Mouse (Mus musculus): ENCODE measurements at regions not wholly inside any gene's neighbourhood (a gene's known extent, or its start where the extent isn't known, plus 50 kb on each side); places are given as distances from the start of the nearest gene placed in this dataset.

DNA sequence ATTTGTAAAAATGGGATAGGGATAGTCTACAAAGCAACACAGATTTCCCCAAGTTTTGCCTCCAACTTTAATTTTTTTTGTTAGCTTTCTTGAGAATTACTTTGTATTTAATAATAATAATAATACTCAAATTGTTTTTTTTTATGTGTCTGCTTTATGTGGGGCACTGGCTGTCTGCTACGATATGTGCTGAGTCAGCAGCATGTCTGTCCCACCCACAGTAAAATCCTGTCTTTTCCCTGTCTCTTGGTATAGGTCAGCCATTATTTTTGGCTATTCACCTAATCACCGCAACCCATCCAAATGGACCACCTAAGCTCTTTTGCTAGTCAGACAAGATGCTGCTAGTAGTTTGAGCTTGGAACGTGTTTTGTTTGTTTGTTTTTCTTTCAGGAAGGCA lies 473.0 kb downstream of the Hs3st4 start:
- DNase-seq: no peak

DNA sequence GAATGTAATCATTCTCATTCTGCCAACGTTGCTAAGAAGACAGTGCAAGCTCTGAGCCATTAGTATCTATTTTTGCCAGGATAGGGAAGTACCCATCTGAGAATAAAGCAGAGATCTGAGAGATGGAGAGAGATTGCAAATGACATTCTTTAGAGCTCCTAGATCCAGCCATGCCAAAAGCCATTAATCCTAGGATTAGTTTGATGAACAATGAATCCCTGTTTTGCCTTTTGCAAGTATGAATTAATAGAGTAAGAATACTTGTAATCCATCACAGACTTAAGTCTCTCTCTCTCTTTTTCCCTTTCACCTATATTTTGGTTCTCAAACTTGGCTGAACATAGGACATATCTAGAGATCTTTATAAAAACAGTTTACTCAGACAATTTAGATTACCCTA lies 504.7 kb downstream of the Hs3st4 start:
- no peak for DNase-seq

DNA sequence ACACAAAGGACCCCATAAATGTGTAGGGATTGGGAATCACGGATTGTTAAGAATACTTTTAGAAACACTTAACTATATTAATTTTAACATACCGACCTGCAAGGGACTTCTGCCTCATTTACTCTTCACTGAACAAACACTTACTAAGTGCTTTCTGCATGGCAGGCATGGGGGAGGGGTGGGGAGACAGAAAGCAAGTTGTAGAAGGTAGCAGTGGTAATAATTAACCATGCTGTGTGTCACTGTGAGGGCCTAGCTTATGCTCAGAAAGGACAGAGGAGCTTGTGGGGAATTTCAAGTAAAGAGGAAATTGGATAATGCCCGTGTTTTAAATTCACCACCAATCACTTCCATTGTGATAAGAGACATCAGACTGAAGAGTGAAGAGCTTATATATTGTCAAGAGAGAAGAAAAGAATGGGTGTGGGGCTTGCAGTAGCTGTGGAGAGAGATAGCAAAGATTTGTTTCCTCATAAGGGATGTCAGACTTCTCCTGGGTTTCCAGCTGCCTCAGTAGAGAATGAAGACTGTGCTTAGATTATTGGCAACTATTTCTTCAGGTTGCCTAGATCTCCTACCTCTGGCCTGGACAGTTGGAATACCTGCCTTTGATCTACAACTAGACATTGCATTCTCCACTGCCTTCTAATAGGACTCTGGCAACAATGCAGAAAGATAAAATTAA lies 508.6 kb downstream of the Hs3st4 start:
- peak; percentile 76 for DNase-seq

DNA sequence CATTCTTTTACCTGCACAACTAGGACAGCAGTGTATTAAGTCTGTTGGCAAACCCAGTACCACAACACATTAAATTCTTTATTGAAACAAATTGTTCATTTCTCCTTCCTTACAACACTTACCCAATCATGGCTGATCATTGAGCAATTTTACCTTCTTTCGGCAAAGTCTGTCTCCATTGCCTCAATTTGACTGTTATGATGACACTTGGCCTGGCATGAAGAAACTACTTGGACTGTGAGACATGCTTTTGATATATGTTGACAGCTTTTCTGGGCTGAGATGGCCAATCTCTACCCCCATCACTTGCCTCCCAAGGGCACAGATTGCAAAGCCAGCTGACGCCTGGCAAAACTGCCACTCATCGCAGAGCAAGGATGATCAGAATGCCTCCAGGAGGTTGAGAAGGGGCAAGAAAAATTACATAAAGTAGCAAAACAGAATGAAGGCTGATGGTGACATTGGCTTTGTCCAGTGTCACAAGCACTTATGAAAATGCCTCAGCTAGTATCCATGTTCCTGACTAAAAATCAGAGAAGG lies 509.3 kb downstream of the Hs3st4 start:
- DNase-seq: no peak

DNA sequence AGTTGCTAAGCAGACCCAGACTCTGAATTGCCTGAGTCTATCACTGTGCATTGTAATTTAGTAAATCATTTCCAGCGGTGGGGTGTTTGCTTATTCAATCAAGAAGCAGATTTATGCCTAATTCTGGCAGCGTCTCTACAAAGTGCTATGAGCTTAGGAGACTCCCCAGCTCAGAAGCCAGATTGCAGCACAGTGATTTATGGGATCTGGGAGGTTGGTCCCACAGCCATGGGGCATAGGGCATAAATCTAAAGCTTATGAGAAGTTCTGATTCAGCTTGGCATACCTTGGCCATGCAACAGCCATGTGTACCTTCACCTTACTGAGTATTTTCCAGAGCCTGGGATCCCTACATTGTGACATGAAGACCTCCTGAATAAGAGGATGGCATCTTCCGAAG lies 518.0 kb downstream of the Hs3st4 start:
- no peak for DNase-seq

DNA sequence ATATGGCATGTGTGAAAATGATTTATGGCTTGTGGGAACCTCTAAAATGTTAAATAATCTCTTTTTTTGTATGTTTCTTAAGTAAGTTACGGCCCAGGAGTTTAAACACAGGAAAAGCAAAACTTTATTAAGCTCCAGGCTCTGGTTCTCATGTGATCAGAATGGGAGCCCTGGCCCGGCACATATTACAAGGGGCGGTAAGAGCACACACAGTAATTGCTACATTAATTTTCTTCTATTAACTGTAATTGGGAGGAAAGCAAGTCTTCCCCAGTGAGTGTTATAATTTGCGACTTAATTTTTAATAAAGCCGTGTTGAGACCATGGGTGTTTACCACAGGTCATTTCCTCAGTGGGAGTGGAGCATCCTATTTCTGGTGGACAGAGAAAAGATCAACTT lies 520.1 kb downstream of the Hs3st4 start:
- DNase-seq: no peak

DNA sequence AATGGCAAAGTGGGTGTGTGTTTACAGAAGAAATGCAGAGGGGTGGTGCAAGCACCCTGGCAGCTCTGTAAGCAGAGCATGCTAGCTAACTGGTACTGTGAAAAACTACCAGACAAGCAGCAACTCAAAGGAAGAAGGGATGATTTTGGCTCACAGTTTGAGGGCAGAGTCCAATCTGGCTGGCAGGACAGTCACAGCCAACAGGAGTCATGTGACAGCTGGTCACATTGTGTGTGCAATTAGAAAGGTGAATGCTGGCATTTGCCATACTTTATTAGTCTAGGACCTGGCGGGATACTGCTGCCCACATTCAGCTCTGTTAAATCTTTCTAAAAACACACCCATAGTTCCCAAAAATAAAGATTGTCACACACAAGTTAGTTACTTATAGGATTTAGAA lies 566.4 kb downstream of the Hs3st4 start:
- DNase-seq: peak; percentile 31

DNA sequence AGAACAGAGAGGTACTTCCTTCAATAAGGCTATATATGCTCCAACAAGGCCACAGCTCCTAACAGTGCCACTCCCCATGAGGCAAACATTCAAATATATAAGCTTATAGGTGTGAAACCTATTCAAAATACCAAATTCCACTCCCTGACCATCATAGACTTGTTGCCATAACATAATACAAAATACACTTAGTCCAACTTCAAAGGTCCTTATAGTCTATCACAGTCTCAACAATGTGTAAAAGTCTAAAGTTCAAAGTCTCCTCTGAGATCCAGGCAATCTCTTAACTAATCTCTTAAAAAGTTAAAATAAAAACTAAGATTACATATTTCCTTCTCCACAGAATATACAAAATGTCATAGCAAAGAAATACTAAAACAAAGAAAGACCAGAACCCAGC lies 574.5 kb downstream of the Hs3st4 start:
- no peak for DNase-seq

DNA sequence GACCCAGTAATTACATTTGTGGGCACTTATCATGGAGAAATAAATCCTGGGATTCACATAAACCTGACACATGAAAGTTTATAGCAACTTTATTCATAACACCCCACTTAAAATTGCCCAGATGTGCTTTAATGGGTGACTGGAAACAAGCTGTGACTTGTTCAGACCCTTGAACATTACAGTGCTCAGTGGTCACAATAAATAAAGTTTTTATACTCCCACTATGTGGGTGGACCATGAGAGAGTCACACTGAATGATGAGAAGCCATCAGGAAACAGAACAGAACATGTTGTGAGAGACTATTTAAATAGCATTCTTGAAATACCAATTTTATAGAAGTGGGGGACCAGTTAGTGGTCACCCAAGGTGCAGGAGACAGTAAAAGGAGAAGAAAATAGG lies 588.1 kb downstream of the Hs3st4 start:
- DNase-seq: no peak

DNA sequence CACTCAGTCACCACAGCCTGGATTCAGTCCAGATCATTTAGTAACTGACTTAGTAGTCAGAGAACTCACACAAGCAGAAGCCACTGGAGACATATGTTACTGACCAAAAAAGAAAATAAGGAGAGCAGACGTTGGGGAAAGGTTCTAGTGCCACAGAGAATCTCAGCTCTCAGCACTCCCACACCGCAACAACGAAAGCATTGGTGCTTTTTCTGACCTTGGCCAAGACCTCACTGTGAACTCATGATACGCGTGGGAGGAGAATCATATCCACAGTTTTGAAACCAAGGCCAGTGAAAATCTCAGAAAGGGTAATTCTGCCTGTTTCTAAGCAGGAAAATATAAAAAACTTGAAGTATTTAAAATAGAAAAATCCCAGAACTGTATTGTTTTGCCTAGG lies 591.0 kb downstream of the Hs3st4 start:
- no peak for DNase-seq

DNA sequence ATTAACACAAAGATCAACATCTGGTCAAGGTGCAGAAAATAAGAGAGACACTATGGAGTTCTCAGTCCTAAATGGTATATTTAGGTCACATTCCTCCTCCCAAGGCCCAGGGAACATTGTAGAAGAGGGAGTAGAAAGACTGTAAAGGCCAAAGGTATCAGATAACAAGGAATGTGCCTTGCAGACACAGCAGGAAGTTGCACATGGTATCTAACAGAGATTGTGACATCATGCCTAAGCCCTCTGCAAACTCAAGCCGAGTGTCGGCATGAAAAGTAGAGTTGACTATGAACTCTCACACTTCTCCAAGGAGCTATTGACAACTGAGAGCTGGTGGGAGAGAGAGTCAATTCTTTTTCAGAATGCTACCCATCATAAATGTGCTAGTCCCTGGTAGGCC lies 598.7 kb downstream of the Hs3st4 start:
- DNase-seq: no peak

DNA sequence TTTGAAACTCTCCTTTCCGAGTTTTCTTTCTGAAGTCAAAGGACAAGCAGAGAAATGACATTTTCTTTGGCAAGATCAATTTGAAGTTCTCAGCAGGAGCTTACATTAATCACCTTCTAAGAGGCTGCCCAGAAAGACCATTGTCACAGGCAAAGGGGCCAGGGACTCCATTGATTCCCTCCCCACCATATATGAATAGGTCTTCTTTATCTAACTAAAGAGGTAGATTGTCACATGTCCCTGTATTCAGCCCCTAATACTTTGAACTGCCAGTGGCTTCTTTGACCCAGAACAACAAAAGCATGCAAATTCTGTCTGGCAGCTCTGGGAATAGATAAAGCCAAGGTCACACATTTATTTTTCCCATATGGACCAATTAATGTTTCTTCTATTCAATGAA lies 602.6 kb downstream of the Hs3st4 start:
- no peak for DNase-seq

DNA sequence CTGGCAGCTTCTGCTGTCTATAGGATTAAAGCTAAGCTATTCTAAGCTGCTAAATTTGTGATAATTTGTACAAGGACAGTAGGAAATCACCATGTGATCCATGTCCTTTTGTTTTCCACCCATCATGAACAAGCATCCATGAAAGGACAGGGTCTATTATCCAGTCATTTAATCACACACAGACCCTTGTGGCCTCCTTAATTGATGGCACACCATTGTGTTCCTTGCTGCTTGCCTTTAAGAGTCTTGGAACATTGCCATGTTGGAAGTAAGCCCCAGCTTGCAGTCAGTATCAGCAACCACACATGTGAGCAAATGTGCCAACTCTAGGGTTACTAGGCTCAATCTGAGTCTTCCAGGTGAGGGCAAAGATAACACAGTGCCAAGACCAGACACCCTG lies 608.7 kb downstream of the Hs3st4 start:
- no peak for DNase-seq

DNA sequence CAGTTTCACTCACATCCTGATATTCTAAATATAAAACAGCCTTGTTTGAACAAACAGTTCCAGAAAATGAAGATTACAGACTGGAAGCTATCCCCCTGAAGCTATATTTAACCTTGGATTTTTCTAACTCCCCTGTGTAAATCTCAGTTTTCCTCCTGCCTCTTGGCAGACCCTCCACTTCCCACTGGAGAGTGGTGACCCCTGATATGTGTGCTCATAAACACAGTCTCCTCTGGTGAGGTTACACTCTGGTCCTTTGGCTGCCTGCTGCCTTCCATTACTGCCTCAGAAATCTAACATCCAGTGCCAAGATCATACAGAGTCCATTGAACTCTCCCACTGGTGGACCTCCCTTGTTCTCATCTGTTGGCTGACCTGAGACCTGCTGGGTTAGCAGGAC lies 610.8 kb downstream of the Hs3st4 start:
- DNase-seq: peak; percentile 24

DNA sequence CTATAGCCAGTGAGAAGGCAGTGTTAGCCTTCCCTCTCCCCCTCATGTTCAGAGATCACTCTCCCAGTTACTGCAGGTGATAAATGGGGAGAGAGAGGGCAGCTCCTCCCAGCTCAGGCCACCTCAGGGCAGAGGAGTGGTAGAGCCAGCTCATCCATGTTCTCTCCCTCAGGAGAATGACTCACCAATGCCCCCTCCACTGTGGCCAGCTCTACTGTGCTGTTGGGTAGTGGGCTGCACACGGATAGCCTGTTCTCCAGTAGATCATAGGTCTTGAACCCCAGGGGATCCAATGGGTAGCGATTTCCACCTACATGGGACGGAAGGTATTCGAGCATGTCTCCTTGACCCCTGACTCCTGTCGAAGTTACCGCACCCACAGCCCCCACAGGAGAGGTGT lies 618.1 kb downstream of the Hs3st4 start:
- DNase-seq: no peak

DNA sequence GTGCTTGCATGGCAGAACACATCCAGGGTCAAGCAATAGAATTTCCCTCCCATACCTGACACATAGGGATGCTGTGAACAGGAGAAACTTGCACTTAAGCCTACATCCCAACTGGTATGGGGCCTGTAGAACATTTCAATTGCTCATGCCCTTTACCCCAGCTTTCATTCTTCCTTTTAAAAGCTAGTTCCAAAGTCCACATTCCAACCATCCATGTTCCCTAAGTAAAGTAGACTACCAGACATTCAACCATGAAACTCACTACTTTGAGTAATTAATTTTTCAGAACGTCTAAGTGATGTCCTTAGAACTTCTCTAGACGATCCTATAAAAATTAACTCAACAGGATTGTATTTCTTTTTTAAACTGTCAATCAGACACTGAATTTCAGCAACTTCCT lies 621.9 kb downstream of the Hs3st4 start:
- no peak for DNase-seq

DNA sequence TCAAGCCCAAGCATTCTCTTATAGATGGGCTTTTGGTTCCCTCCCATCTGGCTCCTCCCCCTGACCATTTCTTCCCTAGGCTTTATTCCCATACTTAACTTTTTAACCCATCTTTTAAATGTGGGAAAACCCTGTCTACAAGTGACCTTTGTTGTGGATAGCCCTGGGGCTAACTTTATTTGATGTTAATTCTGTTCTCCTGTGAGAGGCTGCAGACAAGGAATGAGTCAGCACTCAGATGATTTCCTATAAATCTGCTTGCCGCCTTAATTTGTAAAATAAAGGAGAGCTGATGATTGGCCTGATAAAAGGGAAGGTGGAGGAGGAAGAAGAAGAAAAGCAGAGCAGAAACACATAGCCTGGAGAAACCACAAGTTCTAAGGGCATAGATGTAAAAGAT lies 623.3 kb downstream of the Hs3st4 start:
- no peak for DNase-seq

DNA sequence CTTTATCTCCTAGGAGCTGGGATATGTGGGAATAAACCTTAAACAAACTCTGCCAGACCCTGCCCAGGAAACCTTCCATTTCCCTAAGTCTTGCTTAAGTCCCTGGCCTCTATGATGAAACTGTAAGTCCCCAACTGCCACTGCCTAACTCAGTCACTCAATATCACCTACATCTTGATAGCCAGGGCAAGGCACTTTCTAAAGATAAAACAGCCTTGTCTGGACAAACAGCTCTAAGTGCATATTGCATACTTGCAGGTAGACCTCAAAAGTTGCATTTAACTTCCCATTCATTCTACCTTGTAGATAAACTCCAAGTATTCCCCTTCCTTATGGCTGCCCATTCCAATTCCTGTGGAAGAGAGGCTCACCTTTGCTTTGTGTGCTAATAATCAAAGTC lies 624.4 kb downstream of the Hs3st4 start:
- DNase-seq: no peak

DNA sequence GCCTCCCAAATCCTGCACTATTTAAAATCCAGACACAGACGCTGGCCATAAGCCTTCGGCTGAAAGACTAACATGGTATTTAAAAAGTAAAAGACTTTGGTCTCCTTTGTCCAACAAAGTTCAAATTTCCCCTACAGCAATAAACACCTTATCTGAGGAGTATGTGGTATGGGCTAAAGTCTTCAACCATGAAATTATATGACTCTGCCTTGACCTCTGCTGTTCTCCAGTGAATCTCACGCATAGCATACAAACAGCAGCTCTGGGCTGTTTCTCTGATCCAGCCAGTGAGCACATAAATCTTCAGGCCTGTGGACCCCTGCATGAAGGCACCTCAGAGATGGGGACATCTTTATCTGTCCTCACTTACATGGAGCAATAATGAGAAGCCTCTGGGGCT lies 627.8 kb downstream of the Hs3st4 start:
- DNase-seq: no peak

DNA sequence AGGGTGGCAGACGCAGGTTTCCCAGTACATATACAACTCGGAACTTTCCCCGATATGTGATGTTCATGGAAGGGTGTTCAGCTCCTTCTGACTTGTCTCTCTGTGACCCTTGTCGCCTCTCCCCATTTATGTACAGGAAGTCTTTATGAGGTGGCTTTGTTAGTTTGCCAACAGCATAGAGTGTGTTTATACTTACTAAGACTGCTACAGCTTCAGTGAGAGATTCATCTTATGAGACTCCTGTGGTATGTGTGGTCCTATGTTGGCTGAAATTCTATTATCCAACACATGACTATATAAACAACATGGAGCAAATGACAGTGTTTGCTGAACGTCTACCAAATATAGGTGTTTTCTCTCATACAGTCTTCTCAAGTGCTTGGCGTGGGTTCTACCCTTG lies 664.5 kb downstream of the Hs3st4 start:
- no peak for DNase-seq

DNA sequence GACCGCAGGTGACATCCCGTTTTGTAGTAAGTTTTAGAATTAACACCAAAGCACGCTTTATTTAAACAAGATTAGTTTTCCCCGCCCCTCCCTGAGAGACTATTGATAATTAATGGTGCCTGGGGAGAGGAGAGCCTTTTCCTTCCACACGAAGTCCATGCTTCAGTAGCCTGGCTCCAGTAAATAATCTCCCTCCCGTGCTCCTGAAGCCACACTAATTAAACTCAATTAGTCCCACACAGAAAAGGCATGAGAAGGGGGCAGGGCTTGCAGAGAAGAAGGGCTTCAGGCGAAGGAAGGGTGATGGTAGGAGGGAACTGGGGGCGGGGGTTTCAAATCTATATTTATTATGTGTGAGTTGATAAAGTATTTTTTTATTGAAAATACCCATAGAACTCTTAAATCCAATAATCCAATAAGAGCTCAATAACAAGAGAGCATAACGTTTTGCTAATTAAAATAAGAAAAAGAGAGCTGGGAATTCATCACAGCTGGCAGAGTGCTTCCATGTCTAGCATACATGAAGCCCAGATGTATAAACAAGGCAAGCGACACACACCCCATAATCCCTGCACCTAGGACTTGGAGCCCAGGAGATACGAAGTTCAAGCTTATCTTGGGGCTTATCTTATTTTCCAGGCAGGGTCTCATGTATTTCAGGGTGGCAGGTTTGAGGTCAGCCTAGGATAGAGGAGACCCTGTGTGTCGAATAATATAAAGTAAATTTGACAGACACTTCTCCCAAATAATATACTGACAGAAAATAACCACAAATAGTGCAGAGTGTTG lies 684.7 kb downstream of the Hs3st4 start:
- no peak for DNase-seq

DNA sequence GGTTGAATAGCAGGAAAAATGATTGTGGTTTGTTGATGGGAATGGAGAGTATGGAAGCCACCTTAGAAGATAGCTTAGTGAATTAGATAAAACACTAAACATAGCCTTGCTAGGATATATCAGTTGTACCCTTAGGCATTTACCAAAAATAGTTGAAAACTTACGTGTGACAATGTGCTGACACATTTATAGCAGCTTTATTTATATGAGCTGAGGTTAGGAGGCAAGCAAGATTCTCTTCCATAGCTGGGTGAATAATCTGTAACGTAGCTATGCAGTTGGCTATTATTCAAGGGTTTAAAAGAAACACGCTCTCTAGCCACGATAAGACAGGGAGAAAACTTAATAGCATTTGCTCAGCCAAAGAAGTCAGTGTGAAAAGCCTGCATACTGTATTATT lies 685.4 kb downstream of the Hs3st4 start:
- no peak for DNase-seq

DNA sequence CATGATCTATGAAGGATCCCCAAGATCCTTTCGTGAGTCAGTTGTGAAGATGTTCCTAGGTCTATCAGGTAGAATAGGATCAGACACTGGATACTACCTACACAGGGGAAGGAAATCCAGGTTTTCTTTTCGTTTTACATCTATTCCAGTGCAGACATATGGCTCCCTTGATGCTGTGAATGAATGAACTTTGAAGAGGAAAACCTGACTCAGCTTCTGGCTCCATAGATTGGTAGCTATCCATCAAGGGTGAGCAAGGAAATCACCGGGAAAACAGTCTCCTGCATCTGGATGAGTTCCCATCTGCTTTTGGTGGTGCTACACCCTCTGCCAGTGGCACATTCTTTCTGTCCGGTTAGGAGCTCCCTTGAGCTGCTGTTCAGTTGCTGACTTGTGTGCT lies 687.8 kb downstream of the Hs3st4 start:
- DNase-seq: no peak

DNA sequence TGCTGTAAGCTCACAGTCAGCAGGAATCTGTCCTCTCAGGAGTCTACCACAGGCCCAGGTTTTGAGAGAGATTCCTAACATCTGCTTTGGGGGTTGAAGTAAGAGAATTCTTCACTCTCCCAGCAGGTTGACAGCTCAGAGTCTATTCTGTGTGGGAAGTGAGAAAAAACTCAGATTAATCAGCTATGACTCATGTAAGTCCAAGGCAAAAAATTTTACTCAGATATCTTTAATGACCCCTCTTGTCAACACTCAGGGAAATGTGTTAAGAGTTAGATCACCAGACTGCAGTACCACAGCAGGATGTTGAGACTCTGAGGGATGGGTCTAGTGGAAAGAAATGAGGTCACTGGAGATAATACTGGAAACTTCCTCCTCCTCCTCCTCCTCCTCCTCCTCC lies 688.4 kb downstream of the Hs3st4 start:
- no peak for DNase-seq
